Mouse (Mus musculus) colon, adult 2 months (tissue): Measurements from ENCODE around the gene Gm26661. TPM values are rescaled to one million over a fixed set of nuclear protein-coding genes. Genes with fewer than 3 reads are reported as not detected.

Experiments used
- polyA plus RNA-seq: library from polyadenylated mRNA; depleted of rRNA; stranded (reverse); fragments of >200 nt; gene quantifications from 2 replicates; pipeline ENCODE4 v1.2.3, GENCODE M21; 2012; rRNA removed

Gene Gm26661
- polyA plus RNA-seq = 0.90 TPM in 1 of 2 replicates, not detected in the other

GRCm38 (mm10) chr14:7791532-7792159 lies at the start of gene Gm26661:
TSS of gene Gm26661 (plus strand) at chr14:7791587.

GRCm38 (mm10) chr14:7817770-7818462 lies 26.5 kb downstream of the Gm26661 start, which contains the start of gene Flnb:
TSS of gene Flnb (plus strand) at chr14:7817957.

Other genes with a start within 250 kb of the Gm26661 start
- gene Gm3558, start 223.0 kb upstream of the Gm26661 start, polyA plus RNA-seq = not detected in 2 replicates
- gene Gm10338, start 196.0 kb upstream of the Gm26661 start, polyA plus RNA-seq = not detected in 2 replicates
- gene Gm10128, start 147.6 kb upstream of the Gm26661 start, polyA plus RNA-seq = not detected in 2 replicates
- 74.7 and 76.8 TPM in 2 replicates for gene Flnb, start 26.4 kb downstream of the Gm26661 start, polyA plus RNA-seq
- not detected in 2 replicates for gene Gm45521, start 165.7 kb downstream of the Gm26661 start, polyA plus RNA-seq
- 3.5 and 4.1 TPM in 2 replicates for gene Dnase1l3, start 203.0 kb downstream of the Gm26661 start, polyA plus RNA-seq
- gene Abhd6, start 211.3 kb downstream of the Gm26661 start, polyA plus RNA-seq = 34.6 and 40.3 TPM in 2 replicates